Mouse (Mus musculus): ENCODE data around the gene Padi1. TPM values are rescaled to one million over a fixed set of nuclear protein-coding genes. Genes with fewer than 3 reads are reported as not detected.

The Padi1 gene
- total RNA-seq, 2 experiments from 2014 or later, result 0.09 TPM; not detected in 1

DNA sequence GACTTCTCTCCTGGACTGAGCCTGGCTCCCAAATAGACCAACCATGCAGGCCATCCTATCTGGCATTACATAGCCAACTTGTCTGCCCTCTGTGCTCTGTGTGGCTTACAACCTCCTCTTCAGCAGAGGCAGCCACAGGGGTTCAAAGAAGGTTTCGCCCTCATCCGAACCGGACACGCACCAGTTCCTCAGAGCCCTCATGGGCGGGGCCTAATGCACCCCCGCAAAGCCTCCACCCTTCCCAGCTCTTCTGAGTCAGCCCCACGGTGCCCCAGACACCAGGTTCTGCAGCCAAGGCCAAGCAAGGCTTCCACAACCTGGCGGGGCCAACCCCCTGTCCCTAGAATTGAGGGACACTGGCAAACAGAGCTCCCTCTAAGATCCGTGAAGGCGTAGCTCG is 13.7 kb upstream of the Padi1 start:
- Histone ChIP-seq H3K27ac (no peak overlapping the region), H3K4me3 (no peak overlapping the region)
- no peak for TF ChIP-seq CTCF (IDR thresholded peaks at IDR 0.05)
- intact Hi-C loops (cut with DNase I), result no loop called here
- no peak for DNase-seq (ENCODE audit: extremely low spot score in 1 of 2, low spot score in 2 of 2)

DNA sequence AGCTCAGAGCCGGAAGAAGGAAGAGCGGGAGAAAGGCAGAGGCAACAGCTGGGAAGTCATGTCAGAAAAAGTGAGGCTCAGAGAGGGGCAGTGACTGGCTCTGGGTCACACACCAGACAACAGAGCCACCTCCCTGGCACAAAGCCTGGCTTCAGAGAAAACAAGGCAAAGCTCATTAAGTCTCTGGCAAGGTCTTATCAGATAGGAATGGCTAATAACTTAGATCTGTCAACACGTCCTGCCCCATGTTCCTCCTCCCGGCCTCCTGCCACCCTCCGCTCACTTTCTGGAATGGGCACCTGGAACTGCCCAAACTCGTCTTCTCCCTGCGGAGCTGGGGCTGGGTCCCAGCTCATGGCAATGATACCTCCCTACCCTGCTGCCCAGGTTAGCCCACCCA is 12.2 kb upstream of the Padi1 start:
- no peak for DNase-seq (ENCODE audit: extremely low spot score in 1 of 2, low spot score in 2 of 2)
- Histone ChIP-seq H3K27ac (no peak overlapping the region), H3K4me3 (no peak overlapping the region)
- TF ChIP-seq CTCF (IDR thresholded peaks at IDR 0.05), result no peak
- intact Hi-C loops (cut with DNase I), result no loop called here

- DNase-seq (ENCODE audit: extremely low spot score in 1 of 2, low spot score in 2 of 2), result no peak
- no peak for TF ChIP-seq CTCF (IDR thresholded peaks at IDR 0.05)
- Histone ChIP-seq H3K27ac (no peak overlapping the region), H3K4me3 (no peak overlapping the region)
- intact Hi-C loops (cut with DNase I), result no loop called here
These were observed 11.5 kb upstream of the Padi1 start for GRCm38 (mm10) chr4:140857041-140857440.

DNA sequence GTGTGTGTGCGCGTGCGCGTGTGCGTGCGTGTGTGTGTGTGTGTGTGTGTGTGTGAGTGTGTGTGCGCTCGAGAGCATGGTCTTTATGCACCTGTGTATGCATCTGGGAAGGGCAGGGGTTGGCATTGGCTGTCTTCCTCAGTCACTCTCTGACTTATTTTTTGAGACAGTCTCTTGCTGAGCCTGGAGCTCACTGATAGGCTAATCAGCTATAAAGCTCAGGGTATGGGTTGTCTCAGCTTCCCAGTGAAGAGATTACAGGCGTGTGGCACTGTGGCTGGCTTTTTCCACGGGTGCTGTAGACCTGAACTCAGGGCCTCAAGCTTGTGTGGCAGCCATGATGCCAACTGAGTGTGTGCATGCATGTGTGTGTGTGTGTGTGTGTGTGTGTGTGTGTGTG is 9.6 kb upstream of the Padi1 start:
- Histone ChIP-seq H3K27ac (no peak overlapping the region), H3K4me3 (no peak overlapping the region)
- TF ChIP-seq CTCF (IDR thresholded peaks at IDR 0.05), result no peak
- DNase-seq (ENCODE audit: extremely low spot score in 1 of 2, low spot score in 2 of 2), result no peak
- intact Hi-C loops (cut with DNase I), result no loop called here

DNA sequence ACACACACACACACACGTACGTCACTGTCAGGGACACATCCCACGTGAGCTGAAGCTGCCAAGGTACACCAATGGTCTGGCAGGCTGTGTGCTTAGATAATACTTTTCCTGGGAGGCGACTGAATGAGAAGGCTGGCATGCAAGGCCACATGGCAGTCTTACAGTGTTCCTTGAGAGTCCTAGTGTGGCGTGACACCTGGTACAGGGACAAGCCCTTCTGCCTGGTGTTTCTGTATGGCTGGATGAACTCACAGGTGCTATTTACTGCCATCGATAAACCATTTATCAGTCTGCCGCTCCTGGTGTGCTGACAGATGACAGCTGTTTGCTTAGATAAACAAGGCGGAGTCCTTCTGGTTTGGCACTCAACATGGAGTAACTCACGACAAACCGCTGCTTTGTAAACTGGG is 8.9 kb upstream of the Padi1 start:
- no peak for TF ChIP-seq CTCF (IDR thresholded peaks at IDR 0.05)
- DNase-seq (ENCODE audit: extremely low spot score in 1 of 2, low spot score in 2 of 2), result no peak
- intact Hi-C loops (cut with DNase I), result no loop called here
- Histone ChIP-seq H3K27ac (no peak overlapping the region), H3K4me3 (no peak overlapping the region)

- DNase-seq (ENCODE audit: extremely low spot score in 1 of 2, low spot score in 2 of 2), result no peak
- intact Hi-C loops (cut with DNase I), result no loop called here
- H3K4me3 ChIP-seq, result no peak overlapping the region
- TF ChIP-seq CTCF (IDR thresholded peaks at IDR 0.05), result no peak
- no peak overlapping the region for H3K27ac ChIP-seq
These were observed 8.0 kb upstream of the Padi1 start for GRCm38 (mm10) chr4:140853626-140854025.

- no peak overlapping the region for H3K27ac ChIP-seq
- no peak for DNase-seq (ENCODE audit: extremely low spot score in 1 of 2, low spot score in 2 of 2)
- H3K4me3 ChIP-seq, result no peak overlapping the region
- no peak for TF ChIP-seq CTCF (IDR thresholded peaks at IDR 0.05)
- intact Hi-C loops (cut with DNase I), result no loop called here
These were observed 3.7 kb upstream of the Padi1 start for GRCm38 (mm10) chr4:140849310-140849709.

- TF ChIP-seq CTCF (IDR thresholded peaks at IDR 0.05), result no peak
- no peak for DNase-seq (ENCODE audit: extremely low spot score in 1 of 2, low spot score in 2 of 2)
- H3K4me3 ChIP-seq, result no peak overlapping the region
- no peak overlapping the region for H3K27ac ChIP-seq
- intact Hi-C loops (cut with DNase I), result no loop called here
These were observed 587 bp downstream of the Padi1 start for GRCm38 (mm10) chr4:140844991-140845390.

DNA sequence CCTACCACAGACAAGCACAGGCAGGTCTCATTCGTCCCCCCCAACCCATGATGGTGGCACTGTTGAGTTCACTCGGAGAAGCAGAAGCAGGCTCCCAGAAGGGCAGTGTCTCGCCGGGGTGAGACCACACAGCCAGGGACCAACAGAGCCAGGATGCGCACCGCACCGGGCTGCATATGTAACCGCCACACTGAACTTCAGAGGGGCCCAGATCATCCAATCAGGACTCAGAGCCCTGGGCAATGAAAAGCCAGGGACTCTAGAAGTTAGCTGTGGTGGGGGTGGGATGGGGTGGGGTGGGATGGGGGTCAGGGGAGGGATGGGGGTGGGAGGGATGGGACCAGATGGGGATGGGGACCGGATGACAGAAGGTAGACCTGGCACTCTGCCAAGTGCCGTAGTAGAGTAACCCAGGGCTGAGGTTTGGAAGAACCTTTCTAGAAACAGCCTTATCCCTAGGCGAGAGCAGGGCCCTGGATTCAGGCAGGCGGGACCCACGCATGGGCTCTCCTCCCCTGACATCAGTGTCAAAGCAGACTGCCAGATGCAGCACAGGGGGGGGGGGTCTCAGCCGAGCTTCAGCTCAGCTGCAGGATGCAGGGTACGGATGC is 1.8 kb downstream of the Padi1 start:
- TF ChIP-seq CTCF (IDR thresholded peaks at IDR 0.05), result no peak
- intact Hi-C loops (cut with DNase I), result no loop called here
- H3K27ac ChIP-seq, result no peak overlapping the region
- H3K4me3 ChIP-seq, result no peak overlapping the region
- no peak for DNase-seq (ENCODE audit: extremely low spot score in 1 of 2, low spot score in 2 of 2)

DNA sequence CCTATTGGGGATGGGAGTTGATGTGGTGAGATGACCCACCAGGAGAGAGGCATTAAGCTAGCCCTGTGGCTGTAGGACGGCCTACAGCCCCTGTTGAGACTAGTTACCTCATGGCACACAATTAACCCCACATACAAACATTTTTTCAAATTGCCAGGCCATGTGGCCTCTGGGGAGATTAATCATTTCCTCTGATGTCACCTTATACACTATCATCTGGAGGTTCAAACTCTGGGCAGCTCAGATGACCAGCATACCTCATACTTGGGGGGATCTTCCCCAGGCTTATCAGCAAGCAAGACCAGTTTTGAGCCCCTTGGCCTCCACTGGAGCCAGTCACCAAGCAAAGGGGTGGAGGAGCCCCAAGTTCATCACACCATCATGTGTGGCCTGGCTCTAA is 2.7 kb downstream of the Padi1 start:
- intact Hi-C loops (cut with DNase I), result no loop called here
- no peak for DNase-seq (ENCODE audit: extremely low spot score in 1 of 2, low spot score in 2 of 2)
- TF ChIP-seq CTCF (IDR thresholded peaks at IDR 0.05), result no peak
- no peak overlapping the region for H3K4me3 ChIP-seq
- H3K27ac ChIP-seq, result no peak overlapping the region

GRCm38 (mm10) chr4:140837879-140838278 is 7.7 kb downstream of the Padi1 start:
- no peak for DNase-seq (ENCODE audit: extremely low spot score in 1 of 2, low spot score in 2 of 2)
- no peak for TF ChIP-seq CTCF (IDR thresholded peaks at IDR 0.05)
- intact Hi-C loops (cut with DNase I), result no loop called here
- Histone ChIP-seq H3K4me3 (no peak overlapping the region), H3K27ac (no peak overlapping the region)

DNA sequence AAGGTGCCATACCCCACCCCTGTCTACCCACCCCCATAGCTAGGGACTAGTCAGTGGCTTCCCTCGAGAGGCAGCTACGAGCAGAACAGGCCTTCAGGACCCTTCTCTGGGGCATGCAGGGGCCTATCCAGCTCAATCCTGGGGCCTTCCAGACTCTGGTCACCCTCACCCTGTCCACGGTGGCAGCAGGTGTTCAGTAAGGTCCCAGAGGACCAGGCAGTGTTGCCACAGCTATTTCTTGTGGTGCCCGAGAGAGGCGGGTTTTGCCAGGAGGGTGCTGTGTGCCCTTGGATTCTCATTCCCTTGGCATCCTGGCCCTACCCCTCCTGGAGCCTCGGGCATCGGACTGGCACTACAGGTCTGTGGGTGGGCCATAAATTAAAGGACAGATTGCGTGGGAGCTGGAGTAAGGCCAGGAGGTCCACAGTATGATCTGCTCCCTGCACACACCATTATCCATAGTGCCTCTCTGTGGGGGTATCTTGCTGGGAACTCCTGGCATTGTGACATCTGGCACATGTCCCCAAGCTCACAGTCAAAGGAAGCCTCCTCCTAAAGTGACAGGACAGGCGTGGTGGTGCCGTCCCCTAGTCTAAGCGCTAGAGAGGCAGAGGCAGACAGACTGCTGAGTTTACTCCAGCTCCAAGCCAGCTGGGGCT is 9.2 kb downstream of the Padi1 start:
- Histone ChIP-seq H3K27ac (no peak overlapping the region), H3K4me3 (no peak overlapping the region)
- DNase-seq (ENCODE audit: extremely low spot score in 1 of 2, low spot score in 2 of 2), result no peak
- no peak for TF ChIP-seq CTCF (IDR thresholded peaks at IDR 0.05)
- intact Hi-C loops (cut with DNase I), result no loop called here

DNA sequence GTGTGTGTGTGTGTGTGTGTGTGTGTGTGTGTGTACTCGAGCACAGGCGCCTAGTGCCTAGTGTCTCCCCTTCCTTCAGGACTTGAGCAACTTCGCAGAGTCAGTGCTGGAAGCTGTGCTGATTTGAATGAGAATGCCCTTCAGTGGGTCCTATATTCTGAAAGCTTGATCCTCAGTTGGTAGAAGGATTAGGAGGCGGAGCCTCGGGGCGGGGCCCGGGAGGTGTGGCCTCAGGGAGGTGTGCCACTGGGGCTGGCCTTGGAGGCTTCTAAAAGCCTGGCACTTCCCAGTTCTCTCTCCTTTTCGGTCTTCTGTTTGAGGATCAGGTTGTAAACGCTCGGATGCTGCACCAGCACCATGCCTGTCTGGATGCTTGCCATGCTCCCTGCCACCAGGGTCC is 9.9 kb downstream of the Padi1 start:
- Histone ChIP-seq H3K27ac (no peak overlapping the region), H3K4me3 (no peak overlapping the region)
- no peak for TF ChIP-seq CTCF (IDR thresholded peaks at IDR 0.05)
- DNase-seq (ENCODE audit: extremely low spot score in 1 of 2, low spot score in 2 of 2), result peak in 1 of 2 experiments; percentile 15
- intact Hi-C loops (cut with DNase I), result no loop called here

All from left cerebral cortex, adult 2 months (tissue).